Mouse (Mus musculus) thymus, postnatal 4 days (tissue): ENCODE data around the gene Trpm3.
A peak's percentile ranks its signal among the peaks of the same experiment; 100 is the strongest.

ENCODE experiments used
- DNase-seq: peaks from one replicate; pipeline ENCODE4 v3.0.0; 2021

The Trpm3 gene

DNA sequence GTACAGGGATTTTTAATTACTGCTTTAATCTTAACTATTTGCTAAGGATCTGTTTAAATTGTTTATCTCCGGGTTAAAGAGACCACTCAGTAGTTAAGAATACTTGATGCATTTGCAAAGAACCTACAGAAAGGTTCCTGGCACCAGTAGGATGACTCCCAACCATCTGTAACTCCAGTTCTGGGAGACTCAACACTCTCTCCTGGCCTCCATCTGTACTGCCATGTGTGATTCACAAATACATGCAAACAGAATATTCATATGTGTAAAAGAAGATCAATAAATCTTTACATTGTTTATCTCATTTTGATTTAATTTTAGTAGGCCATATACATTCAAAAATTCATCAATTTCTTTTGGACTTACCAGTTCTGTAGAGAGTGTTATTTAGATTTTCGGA, 731.0 kb downstream of the Trpm3 start:
- no peak for DNase-seq

DNA sequence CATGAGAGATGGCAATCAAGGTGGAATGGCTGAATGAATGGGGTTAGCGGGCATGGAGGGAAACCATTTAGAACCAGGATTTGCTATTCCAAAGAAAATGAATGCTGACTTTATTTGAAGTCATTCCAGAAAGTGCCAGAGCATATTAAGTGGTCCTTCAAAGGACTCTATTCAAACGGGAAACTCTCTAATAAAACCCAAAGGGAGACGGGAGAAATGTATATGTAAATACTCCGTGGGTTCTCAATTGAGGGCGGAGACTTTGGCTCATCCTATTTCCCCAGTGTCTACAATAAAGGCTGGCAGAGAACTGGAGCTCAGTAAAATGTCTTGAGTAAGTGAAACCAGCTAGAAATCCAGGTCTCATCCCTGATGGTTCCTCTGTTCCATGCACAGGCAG, 733.6 kb downstream of the Trpm3 start:
- no peak for DNase-seq

DNA sequence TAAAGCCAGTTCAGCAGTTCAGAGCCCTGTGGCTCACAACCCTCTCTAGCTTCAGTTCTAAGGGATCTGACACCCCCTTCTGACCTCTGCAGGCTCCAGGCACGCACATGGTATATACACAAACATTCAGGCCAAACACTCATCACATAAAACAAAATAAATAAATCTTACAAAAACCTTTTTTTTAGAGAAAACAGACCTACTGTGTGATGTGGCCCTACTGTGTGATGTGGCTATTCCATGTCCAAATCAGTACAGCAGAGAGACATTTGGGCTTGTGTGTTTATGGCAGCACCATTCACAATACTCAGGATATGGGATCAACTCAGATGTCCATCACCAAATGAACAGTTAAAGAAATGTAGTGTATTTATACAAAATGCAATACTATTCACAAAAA, 741.4 kb downstream of the Trpm3 start:
- no peak for DNase-seq

DNA sequence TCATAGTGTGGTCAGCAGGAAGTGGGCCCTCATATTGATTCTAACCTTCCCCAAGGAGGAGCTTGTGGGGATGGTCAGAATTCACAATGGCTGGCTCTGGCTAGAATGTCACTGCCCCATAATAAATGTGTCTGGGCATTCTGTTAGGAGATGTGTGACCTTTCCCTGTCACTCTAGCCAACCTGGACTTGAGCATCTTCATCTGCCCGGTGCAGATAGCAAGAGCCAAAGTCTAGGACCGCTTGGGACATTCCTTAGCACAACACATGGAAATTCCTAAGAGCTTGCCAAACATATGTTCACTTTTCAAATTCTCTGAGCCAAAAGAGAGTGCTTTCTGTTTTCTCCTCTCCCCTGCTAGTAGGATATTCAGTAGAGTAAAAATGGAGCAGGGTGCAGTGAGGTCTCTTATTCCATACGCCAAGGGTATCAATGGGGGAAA, 743.8 kb downstream of the Trpm3 start:
- no peak for DNase-seq

DNA sequence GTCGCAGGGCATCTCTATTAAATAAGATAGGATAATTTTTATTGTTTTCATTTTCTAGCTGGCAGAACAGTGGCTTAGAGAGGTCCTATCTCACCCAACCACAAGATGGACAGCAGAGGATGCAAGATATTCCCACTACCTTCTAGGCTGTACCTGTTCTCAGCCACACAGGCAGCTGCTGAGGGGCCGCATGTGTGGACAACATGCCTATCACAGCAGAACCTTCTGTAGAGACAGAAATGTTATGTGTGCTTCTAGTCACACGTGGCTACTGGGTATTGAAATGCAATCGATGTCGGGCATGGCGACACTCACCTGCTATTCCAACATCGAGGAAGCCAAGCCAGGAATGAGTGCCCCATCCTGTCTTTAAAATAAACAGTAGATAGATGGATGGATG, 744.3 kb downstream of the Trpm3 start:
- no peak for DNase-seq

DNA sequence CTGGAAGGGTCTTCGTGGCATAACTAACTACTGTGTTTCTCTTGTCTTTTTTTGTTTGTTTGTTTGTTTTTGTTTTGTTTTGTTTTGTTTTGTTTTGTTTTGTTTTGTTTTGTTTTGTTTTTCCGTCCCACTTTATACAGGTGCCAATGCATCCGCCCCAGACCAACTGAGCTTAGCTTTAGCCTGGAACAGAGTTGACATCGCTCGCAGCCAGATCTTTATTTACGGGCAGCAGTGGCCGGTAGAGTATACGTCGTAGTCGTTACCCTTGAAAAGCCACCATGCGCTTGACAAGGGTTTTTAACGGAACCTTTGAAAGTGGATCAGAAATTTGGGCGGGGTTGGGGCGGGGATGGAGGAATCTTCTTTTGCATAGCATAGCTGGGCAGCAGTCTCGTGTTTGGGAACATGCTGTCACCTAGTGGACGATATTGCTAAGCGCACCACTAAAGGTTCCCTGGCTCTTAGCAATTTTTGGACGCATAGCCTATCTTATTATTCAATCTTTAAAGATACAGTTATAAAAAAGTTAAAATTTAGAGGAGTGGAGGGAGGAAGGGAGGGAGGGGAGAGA, 745.0 kb downstream of the Trpm3 start:
- DNase-seq = no peak

DNA sequence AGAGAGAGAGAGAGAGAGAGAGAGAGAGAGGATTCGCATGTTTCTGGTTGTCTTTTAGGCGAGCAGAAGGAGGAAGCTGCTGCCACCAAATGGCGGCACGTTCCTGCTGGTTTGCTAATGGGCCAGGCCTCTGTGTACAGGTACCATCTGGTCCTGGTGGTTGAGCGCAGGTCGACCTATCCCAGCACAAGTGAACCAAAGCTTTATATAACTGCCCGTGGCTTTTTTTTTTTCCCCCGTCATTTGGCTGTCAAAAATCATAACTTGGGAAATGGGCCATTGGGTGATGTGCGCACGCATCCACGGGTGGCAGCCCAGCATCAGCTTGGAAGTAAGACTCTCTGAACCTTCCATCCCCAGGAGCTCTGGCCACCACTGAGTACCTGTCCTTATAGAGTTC, 745.5 kb downstream of the Trpm3 start:
- DNase-seq = no peak

DNA sequence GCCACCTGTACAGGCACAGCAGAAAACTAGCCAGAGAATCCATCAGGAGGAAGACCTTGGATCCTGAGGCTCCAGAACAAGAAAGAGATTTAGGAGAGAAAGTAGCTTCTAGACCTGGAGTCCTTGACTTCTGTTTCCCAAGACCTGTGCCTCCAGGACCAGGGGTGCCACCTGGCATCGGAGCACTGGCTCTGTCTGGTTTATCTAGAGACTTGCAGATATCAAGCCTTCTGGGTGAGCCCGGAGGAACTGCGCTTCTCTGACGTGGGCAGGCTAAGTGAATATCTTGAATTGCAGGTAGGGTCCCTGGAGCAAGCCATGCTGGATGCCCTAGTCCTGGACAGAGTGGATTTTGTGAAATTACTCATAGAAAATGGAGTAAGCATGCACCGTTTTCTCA, 746.2 kb downstream of the Trpm3 start:
- DNase-seq = no peak

DNA sequence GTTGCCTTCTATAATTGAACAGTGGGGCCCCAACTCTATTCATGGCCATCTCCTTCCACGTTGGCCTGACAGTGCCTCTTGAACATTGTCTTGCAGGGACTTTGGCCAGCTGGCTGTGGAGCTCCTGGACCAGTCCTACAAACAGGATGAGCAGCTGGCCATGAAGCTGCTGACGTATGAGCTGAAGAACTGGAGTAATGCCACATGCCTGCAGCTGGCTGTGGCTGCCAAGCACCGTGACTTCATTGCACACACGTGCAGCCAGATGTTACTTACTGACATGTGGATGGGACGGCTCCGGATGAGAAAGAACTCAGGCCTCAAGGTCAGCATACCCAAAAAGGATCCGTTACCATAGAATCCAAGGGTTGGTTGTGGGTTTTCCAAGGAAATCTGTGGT, 763.0 kb downstream of the Trpm3 start:
- no peak for DNase-seq

DNA sequence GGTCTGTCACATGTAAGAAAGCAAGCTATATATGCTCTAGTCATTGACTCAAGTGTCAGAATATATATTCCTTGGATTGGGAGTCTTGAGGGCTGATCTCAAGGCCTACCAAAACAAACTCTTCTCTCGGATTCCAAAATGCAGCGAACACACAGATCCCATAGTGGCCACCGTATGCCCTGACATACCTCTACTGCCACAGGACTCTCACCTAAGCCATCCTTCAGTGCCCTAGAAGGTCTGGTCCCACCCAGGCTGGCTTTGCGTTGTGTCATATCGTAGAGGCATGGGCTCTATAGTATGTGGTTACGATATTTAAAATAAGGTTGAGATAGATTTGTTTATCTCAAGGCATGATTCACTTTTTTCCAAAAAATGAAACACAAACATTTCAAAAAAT, 763.5 kb downstream of the Trpm3 start:
- no peak for DNase-seq

DNA sequence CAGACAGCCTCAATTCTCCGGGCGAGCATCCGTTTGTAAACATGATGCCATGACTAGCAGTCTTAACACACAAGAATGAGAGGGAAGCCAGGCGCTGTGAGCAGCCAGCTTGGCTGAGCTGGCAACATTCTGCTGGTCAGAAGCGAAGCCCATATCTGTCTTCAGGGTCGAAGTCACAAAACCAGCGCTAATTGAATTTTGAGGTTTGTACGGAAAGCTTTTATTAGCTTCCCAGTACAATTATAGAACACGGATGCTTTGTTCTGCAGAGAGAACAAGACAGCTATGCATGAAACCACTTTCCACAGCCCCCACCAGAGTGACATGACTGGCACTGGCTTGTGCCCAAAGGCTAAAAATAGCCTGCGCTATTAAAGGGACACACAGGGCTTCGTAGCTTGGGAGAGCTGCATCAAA, 766.2 kb downstream of the Trpm3 start:
- no peak for DNase-seq

DNA sequence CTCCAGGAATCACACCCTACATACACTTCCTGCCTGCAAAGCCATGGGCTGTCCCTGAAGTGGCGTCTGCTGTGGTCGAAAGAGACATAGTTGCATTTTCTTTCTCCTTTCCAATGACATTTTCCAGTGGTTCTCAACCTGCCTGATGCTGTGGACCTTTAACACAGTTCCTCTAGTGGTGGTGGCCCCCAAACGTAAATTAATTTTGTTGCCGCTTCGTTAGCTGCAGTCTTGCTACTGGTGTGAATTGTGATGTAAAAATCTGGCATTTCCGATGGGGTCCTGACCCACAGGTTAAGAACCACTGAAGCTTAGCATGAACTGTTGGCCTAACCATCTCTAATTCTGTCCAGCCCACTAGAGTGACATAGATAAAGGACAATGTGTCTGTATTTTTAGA, 771.8 kb downstream of the Trpm3 start:
- DNase-seq = no peak

DNA sequence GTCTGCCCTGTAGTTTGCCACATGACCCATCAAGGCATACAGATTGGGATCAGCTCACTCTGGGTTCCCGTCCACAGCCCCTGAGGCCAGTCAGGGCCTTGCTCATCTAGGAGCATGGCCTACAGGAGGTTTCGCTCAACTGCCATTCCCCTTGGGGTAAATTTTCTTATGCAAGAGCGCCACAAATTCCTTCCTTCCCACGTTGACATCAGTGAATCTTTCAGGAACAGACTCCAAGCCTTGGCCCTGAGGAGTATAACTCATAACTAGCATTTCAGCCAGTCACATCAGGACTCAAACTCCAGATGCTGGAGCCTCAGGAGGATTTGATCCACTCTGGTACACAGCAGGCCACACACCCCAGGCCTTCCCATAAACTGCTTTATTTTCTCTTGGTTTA, 774.1 kb downstream of the Trpm3 start:
- no peak for DNase-seq

DNA sequence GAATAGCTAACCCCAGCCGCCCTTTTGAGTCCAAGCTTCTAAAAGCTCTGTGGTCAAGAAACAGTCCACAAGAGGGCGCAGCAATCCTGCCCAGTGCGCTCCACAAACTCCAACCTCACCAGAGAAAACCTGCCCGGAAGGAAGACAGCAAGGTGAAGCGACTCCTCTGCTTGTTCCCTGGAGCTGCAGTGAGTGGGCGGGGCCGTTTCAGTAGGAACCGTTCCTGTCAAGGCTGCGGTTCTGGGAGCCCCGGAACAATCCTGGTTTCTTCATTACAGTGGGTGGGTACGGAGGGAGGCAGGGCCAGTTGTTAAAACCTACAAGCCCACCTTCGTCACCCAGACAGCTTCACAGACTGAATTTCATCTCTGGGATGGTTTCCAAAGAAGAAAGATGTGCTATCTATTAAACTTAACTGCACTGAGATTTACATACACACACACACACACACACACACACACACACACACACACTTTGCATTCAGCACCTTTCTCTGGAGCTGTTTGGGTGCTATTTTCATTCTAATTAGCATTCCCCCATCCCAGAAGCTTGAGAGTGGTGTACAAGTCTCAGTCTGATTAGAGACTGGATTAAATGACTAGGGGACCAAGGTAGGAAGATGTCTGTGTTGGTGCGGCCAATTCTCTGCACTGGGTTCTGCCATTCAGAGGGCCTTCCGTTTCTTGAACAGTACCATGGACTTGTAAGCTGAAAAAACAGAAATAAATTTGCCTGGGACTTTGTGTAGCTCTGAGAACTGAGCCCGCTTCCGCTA, 777.2 kb downstream of the Trpm3 start:
- DNase-seq = peak; percentile 72

DNA sequence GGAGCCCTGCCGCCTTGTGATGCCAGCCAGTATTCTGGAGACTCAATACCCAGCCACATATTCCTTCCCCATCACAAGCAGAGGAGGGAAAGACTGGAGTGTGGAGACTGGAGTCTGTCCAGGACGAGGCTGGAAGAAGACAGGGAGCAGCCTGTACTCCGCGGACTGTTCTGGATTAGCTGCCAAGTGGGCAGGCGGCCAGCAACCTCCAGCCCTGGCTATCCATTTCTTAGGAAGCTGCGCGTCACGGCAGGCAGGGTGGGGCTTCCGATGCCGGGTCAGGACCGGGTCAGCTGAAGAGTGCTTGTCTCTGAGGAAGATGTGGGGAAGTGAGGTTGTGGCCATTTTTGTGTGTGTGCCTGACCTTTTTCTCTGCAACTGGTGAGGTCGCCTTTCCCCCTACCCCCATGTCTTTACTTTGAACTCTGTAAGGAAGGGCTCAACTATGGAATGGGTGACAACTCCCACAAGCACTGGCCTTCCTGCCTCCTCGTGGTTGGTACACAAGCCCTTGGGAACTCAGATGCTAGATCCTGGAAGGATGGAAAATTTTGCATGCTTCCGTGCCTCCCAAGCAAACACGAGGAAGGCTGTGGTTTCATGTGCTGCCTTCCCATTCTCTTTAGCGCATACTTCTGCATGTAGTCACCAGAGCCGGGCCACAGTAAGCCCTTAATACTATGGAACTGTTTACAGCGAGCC, 777.9 kb downstream of the Trpm3 start:
- DNase-seq = peak; percentile 22

DNA sequence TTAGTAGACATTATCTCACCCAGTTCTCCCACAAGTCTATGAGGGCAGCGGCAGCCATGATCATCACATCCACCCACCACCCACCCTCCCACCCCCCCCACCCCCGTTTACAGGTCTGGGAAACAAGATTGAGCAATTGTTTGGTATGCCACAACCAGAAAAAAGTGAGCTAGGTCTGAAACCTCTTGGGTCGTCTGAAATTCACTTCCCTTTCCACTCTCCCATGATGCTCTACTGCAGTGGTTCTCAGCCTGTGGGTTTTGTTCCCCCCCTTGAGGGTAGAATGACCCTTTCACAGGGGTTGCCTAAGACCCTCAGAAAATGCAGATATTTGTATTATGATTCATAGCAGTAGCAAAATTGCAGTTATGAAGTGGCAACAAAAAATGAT, 778.5 kb downstream of the Trpm3 start:
- no peak for DNase-seq

DNA sequence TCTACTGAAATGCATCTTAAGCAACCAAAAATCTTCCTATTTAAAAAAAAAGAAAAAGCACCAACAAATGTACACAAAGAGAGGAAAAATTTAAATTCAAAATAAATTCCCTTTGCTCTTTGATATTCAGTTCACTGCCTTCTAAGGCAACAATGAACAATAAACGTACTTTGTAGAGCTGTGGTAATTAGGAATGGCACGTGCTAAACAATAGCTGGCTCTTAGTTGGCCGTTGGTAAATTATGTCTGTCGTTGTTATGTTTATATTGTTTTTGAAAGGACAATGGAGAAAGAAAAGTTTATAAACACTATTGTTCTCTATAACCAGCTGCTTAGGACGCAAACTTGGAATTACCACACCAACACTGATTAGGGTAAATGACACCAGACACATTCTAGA, 782.1 kb downstream of the Trpm3 start:
- DNase-seq = no peak

DNA sequence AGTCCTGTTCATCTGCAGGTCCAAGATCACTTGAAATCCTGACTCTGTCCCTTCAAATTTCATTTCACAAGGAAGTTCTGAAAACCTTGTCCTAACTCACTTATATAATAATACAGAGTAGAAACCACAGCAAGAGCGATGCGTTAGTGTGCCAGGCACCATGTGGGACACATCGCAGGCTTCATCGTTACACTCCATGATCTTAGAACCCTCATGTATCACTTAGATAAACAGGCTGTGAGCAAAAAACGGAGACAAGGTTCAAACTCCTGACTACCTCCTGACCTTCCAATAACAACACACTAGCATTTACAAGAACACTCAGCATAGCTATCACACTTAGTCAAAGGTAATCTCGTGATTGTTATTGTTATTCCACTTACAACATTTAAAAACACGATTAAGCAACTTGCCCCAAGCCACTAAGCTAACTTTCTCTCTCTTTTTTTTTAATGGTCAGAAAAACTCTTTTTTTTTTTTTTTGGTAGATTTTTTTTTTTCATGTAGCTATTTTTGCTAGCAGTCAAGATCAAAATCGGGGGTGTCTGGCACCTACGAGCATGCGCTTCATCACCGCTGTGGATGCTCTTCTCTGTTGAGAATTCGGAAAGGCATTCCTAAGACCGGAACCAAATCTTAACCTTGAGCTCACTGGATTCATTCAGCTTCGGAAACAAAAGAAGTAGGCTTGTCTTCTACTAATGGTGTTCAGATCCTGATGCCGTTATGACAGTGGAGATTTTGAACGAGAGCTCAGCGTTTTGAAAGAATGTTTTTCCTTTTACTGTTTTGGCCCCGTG, 784.2 kb downstream of the Trpm3 start:
- no peak for DNase-seq

DNA sequence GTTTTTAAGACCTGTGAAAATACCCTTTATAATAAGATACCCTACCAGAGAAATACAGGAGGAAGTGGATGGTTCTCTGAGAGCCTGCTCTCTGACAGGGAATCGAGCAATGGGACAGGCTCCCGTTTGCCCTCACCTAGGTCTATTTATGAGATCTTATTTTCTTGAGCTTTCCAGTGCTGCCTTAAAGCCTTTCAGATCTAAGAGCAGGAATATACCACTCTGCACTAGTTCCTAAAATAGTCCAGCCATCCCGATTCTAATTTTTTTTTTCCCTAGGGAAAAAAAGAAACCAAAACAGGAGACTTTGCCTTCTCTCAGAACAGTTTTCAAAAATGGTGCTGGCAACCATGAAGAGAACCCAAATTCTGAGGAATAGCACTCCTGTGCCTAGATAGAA, 786.4 kb downstream of the Trpm3 start:
- DNase-seq = no peak

DNA sequence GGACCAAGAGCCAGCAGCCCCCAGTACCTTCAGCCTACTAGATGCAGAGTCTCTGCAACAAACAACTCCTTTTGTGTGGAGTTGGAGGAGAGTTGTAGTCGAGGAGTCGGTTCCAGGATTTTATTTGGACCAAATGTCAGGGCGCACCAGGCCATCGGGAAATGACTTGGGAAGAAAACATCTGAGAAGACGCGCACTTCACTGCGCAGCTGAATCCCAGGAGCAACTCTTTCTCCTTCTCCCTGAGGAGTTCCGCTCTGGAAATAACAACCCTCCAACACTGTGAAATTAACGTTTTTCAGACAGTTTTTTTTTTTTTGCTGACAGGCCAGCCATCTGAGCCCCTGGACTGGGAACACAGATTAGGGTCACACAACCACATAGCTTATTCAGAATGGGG, 787.9 kb downstream of the Trpm3 start:
- DNase-seq = no peak

DNA sequence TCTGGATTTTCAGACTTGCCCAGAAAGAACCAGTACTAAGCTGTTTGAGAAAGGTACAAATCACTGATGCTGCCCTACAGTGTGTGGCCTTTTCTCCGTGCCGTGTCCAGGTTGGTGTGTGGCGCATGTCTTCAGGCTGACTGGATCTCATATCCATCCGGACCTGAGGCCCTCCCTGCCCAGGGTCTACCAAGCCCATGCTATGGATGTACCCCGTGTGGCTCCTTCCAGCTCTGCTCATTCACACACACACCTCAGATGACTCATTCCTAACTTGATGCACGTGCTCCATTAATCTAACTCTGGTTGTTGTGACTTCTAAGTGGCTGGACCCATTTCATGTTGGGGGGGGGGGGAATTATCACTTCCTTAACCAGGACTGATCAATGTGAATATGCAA, 789.5 kb downstream of the Trpm3 start:
- no peak for DNase-seq

DNA sequence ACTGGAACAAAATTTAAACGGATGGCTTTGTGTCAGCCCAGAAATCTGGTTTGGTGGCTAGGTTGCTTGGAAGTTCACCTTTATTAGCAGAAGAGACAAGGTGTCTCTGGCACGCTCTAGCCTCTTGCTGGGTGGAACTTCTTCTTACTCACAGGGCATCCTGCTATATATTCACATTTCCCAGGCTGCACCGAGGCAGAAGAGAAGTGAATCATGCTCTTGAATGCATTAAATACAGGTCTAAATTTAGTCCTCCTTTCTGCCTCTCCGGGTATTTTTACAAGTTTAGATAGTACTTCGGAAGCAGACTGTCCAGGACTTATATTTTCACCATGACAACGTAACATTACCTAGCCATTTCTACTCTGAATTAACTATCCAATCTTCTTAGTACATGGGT, 790.9 kb downstream of the Trpm3 start:
- DNase-seq = no peak

DNA sequence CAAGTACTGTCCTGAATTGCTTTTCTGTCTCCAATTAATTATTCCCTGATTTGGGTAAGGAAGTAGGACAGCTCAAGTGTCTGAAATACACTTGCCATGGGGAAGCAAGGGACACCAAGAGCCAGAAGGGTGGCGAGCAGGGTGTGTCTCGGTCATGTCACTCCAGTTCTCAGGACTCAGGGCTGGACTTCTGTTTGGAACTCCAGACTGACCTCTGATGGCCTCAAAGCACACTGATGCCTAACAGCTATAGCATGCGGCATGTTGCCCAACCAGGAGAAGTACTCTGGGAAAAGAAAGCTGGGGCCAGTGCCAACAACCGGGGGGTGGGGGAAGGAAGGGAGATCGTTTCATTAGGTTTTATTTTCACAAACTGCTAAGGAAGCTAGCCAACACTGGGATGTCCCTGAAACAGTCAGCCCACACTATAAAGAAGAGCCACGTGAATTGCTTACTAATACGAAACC, 791.6 kb downstream of the Trpm3 start:
- DNase-seq = no peak
